Mouse (Mus musculus): ENCODE data around the gene Il1r2.

GRCm38 (mm10) chr1:40132721-40133120 is 58.8 kb downstream of the Il1r2 start:
- no peak for TF ChIP-seq CTCF (IDR thresholded peaks at IDR 0.05; ENCODE audit: insufficient read depth, low read depth, low read length)
- TF ChIP-seq POLR2A (IDR thresholded peaks at IDR 0.05; ENCODE audit: insufficient read depth, low read depth, low read length), result no peak
